Mouse (Mus musculus): ENCODE measurements around the gene Bmp10.

Bmp10 gene

DNA sequence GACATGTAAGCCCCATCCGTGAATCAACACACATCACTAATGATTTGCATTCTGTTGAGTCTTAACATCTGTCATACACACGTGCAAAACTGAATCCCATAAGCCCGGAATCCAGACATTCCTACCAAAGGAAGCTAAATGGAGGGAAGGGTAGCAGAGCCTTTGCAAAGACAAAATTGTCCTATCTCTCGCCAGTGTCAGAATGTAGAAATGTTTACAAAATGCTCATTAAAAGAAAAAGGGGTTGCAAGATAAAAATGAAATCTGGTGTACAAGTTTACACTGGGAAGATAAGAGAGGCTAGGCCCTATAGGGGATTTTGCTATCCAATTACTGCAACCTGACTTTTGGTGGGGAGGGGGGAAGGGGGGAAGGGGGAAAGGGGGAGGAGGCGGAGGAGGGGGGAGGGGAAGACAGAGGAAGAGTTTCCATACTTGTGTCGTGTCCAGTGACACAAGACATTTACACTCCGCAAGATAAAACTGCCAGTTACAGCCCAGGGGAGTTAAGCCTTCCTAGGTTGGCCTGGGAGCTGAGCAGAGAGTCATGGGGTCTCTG, at the start of gene Bmp10:
Gene Bmp10 (plus strand): TSS at position 508 of the 558 bp plus-strand sequence.
- DNase-seq = no peak

GRCm38 (mm10) chr6:87383926-87384691, 44.7 kb upstream of the Bmp10 start:
- DNase-seq = no peak

- DNase-seq = no peak
Observed at GRCm38 (mm10) chr6:87384761-87385160, 44.0 kb upstream of the Bmp10 start.

DNA sequence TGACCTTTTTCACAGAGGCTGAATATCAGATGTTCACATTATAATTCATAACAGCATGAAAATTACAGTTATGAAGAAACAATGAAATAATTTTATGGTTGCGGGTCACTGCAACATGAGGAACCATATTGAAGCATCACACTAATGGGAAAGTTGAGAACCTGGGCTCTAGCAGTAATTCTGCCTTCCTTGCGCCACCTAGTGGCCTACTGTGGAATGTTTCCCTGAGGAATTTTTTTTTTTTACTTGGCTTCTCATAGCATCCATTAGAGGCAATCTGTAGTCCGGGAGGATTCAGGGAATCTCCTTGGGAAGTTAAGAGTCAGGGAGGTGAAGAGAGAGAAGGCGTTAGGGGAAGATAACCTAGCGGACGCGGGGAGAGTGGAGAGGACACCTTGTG, 42.6 kb upstream of the Bmp10 start:
- DNase-seq = peak; percentile 40

- no peak for DNase-seq
Observed at GRCm38 (mm10) chr6:87386681-87387080, 42.1 kb upstream of the Bmp10 start.

DNA sequence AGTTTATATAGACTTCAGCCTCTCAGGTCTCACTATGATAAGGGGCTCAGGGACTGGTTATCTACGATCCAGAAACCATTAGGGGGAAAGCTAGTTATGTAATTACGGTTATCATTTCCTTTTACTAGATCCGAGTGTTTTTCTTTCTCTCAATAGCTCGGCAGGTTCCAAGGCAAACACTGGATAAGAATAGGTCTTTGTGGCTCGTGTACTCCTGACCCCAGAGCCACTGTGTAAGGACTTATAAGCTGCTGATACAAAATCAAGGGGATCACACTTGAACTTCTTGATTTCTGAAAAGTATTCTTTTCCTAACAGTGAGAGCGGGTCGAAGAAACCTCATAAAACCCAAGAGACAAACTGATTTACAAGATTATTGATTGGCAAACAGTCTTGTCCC, 39.9 kb upstream of the Bmp10 start, which contains the start of gene Gkn3:
Gene Gkn3 (minus strand): TSS at position 59 of the 400 bp plus-strand sequence.
- no peak for DNase-seq

DNA sequence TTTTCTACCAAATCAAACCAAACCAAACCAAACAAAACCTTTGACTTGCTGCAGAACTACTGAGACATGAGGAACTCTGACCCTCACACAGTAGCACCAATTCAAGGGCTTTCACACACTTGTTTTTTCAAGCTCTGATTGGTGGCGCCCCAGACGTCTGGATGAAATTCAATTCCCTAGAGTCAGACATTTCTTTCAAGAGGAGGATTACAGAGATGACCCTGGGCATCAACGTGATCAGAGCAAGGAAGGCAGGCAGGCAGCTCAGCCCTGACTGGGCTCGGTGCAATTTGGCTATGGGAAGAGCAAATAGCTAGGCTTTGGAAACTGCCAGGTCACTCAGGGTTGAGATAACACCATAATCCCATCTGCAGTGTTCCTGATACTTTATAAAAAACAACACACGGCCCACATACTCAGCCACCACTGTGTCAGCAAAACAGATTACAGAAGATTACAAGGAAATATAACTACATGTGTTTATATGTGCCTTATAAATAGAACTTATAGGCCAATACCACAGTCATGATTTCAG, 39.3 kb upstream of the Bmp10 start:
- DNase-seq = no peak

DNA sequence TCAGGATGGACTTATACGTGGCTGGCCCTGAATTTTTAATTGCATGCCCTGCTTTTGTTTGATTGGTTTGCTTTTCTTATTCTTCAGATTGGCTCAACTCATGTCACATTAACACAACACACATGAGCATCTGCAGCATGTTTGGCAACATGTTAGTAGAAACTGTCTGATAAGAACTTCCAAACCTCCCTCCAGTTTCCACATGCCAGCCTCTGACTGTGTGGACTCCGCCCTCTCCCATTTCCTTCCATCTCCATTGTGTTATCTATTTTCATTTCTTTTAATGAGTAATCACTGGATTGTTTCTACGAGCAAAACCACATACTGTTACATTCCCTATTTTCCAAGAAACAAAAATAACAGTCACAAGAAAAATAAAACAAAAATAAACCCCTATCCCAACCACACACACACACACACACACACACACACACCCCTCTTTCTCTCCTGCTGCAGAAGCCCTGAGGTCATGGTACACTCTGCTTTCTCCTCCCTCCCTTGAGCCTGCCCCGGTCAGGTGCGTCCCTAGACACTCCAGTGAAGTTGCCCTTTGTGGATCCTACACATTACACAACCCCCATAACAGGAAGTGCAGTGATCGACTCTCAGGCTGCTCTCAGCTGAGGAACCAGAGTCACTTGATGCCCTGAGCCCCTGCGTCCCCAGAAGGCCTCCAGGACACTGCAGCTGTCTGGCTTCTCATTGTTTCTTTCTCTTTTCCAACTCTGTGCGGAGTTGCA, 35.2 kb upstream of the Bmp10 start:
- no peak for DNase-seq

DNA sequence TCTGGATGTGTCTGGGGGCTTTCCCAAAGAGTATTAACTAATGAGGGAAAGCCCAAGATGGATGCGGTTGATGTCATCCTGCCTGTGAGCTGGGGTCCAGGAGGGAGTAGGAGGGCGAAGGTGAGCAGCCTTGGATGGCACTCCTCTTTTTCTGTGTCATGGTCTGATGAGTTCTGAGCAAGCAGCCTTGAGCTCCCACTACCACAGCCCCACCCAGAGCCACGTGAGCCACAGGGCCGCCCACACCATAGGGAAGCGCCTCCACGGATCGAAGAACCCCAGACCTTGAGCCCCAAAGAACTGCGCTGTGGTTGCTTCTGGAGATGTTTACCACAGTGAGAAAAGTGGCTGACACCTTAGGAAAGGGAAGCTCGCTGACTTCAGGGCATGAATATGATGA, 34.0 kb upstream of the Bmp10 start:
- peak; percentile 22 for DNase-seq

DNA sequence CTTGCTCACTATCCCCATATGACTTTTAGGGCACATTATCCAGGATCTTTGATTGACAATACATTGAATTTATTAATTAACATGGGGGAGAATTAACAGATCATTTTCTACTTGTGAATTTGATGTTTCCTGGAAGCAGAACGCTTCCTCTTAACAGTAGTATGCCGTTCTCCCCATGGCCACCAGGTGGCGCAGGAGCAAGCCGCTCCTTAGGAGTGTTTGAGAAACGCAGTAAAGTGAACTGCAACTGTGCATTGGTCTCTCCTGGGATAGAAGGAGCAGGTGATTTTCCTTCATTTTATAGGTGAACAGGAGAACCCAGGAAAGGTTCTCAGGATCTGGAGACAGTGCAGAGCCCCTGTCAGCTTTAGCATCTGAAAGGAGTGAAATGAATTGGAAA, 29.7 kb upstream of the Bmp10 start:
- DNase-seq = peak; percentile 84

GRCm38 (mm10) chr6:87399886-87400566, 28.8 kb upstream of the Bmp10 start:
- DNase-seq = peak; percentile 60

GRCm38 (mm10) chr6:87401456-87401855, 27.3 kb upstream of the Bmp10 start:
- no peak for DNase-seq

DNA sequence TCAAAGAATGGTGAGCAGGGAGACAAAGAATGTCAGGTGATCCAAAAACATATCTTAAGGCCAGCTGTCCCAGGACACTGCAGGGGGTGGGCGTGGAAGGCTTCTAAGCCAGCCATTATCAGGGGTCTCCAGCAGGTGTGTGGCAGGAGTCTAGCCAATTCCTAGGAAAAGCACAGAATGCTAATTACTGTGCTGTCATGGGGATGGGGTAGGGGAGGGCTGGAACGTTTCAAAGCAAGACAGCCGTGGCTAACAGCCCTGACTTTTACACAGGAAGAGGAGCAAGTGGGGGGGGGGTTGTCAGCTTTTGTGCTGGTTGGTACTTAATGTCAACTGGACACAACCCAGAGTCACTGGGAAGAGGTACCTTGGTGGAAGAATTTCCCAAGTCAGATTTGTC, 16.8 kb upstream of the Bmp10 start:
- no peak for DNase-seq

- no peak for DNase-seq
Observed at GRCm38 (mm10) chr6:87422304-87422703, 6.5 kb upstream of the Bmp10 start.

DNA sequence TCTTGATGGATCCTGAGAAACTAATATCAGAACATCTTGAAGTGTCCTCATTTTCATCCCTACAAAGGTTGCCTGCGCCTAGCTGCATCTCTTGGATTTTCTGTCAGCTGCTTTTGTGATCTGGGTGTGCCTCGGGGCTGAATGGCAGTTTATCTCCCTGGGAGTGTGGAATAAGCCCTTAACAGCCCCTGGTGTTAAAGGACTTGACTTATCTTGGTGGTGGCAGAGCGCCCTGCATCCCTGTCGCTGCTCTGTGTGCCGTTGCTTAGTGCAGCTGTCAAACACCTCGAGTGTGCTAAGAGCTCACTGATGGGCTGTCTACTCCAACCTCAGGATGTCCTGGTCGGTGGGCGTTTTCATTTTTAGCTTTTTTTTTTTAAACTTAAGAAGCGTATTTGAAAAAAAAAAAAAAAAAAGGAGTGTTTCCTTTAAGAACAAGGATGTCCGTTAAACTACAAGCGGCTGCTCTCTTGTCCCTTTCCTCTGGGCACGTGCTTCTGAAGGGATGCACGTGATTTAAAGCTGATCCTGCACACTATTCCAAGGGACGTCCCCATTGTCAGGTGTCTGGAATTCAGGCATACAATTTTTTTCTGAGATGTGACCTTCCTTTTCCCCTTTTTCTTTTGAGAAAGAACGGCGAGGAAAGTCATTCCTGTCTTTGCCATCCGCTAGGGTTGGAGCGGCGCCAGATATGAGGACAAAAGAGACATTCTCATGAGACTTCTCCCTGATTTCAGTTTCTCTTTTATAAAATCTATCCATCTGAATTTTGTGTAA, 4.6 kb upstream of the Bmp10 start:
- DNase-seq = no peak

DNA sequence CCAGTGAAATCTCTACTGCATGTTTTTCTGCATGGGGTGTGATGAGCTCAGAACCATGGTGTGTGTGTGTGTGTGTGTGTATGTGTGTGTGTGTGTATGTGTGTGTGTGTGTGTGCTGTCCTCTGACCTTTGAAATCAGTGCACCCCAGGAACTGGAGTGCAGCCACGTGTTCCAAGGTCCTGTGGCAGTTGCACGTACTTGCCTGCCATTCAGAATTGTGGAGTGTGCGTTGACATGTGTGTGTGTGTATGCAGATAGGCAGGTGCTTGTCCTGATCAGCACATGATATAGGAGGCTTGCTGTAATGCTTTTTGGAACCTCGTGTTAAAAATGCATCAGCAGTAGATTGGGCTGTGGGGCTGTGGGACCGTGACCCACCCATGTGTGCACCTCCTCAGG, 1.8 kb upstream of the Bmp10 start:
- DNase-seq = no peak

- no peak for DNase-seq
Observed at GRCm38 (mm10) chr6:87427616-87428015, 1.2 kb upstream of the Bmp10 start.

DNA sequence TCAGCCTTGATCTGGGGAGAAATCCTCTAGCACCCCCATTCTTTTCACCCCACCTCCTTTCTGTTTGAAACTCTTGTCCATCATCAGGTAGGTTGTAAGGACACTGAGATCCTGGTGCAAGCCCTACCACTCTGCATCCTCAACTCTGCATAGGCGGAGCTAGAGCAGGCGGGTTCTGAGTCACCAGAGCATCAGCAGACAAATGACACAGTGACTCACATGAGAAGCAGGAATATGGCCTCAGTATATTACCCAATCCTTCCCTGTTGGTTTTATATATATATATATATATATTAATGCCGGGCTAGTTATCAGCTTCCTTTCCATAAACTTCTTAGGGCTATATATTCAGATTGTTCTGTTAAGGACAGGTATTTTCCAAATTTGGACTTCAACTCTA, 7.0 kb downstream of the Bmp10 start:
- no peak for DNase-seq

DNA sequence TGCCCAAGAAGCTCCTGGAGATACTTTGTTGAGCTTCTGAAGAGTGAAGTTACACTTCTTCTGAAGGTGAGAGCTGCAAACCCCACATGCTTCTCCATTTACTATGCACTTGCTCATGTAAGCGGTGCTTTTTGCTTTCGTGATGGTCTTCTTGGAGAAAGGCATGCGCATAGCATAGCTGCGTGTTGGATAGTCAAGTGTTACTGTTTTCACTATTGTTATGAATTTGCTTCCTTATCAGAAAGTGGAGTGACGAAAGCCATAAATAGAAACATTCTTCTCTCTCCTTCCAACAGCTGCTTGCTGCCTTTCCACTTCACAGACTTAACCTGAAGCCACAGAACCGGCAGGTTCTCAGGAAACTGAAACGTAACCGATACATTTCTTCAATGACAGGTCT, 8.0 kb downstream of the Bmp10 start:
- no peak for DNase-seq

DNA sequence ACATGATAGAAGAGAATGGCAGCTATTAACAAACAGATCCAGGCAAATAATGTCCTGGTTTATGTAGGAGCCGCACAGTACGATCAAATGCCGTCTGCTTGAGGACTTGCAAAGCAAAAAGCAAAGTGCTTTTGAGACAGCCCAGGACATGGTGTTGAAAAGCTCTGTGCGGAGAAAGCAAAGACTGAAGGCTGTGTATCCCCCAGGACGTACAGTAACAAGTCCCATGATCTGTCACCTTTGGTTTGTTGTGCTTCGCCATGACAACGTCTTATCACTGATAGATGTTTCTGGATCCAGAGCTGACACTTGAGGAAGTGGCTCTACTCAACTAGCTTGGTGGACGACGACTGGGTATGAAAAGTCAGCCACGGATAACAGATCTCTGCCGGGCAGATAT, 14.5 kb downstream of the Bmp10 start:
- no peak for DNase-seq

DNA sequence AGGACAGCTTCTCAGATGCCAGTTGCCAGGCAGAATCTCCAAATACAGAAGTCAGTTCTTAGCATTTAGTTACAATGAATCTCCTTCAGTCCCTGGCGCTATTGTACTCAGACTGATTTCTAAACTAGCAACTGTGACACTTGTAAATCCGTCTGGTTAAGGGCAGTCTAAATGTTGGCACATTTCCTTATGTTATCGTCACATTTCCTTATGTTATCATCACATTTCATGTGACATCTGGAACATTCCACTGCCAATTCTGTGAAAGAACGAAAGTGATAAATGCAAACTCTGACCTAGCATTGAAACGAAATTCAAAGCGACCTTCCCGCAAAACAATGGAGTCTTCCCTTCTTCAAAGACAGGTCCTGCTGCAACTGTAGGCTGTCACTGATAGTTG, 16.4 kb downstream of the Bmp10 start:
- DNase-seq = no peak

GRCm38 (mm10) chr6:87447217-87447616, 18.4 kb downstream of the Bmp10 start:
- no peak for DNase-seq
